Mouse (Mus musculus): ENCODE data around the gene Smco3.

DNA sequence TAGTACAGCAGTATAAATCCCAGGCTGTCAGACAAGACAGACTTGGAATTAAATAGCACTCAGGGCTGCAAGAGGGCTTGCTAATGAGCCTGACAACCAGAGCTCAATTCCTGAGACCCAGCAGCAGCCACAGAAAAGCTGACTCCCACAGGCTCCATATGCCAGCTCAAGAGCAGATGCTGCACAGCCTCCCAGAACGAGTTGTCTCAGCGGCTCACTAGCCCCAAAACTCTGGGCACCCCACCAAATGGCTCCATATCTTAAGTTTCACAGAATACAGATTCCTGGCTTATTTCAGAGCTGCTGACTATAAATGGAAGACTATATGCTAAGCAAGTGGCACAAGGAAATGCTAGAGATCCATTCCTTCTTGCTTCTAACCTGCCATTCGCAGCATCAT lies 17.7 kb downstream of the Smco3 start:
- TF ChIP-seq CTCF (IDR thresholded peaks at IDR 0.05; ENCODE audit: insufficient read depth, low read length) (no peak), POLR2A (IDR thresholded peaks at IDR 0.05; ENCODE audit: borderline replicate concordance, extremely low read depth, low read depth, low read length) (no peak)

Data from lung, adult 2 months (tissue).